Mouse (Mus musculus) midbrain, postnatal 0 days (tissue): ENCODE measurements around the gene Itga11. TPM values are rescaled to one million over a fixed set of nuclear protein-coding genes. Genes with fewer than 3 reads are reported as not detected.

Experiments
- ATAC-seq: fragments of 200-750 bp; cut with Nextera tagmentation; 2 replicates; pipeline ENCODE4 v1.8.0; 2017; ENCODE audit warnings: moderate number of reproducible peaks, mild to moderate bottlenecking, moderate TSS enrichment, moderate library complexity; ENCODE audit not compliant: low FRiP score
- DNase-seq: peaks from one replicate; pipeline ENCODE4 v3.0.0-alpha.2; 2015; ENCODE audit warnings: low spot score
- H3K27ac ChIP-seq: fragments of 300-500 bp; sonication (generic); 2 replicates; pipeline ENCODE4 v1.5.1; 2014; ENCODE audit warnings: low read depth, mild to moderate bottlenecking, low read length, mixed read lengths
- H3K27me3 ChIP-seq: fragments of 300-500 bp; sonication (generic); 2 replicates; pipeline ENCODE4 v1.6.1; 2014; ENCODE audit warnings: low read length, control low read depth, mixed read lengths; ENCODE audit not compliant: insufficient read depth
- H3K36me3 ChIP-seq: fragments of 300-500 bp; sonication (generic); 2 replicates; pipeline ENCODE4 v1.6.1; 2014; ENCODE audit warnings: low read length, control low read depth, mixed read lengths; ENCODE audit not compliant: insufficient read depth
- H3K4me1 ChIP-seq: fragments of 300-500 bp; sonication (generic); 2 replicates; pipeline ENCODE4 v1.6.1; 2014; ENCODE audit warnings: mild to moderate bottlenecking, control low read depth, antibody characterized with exemption, low read length, mixed read lengths; ENCODE audit not compliant: insufficient read depth
- H3K4me2 ChIP-seq: fragments of 300-500 bp; sonication (generic); 2 replicates; pipeline ENCODE4 v1.6.1; 2014; ENCODE audit warnings: low read depth, mild to moderate bottlenecking, low read length, mixed read lengths; ENCODE audit not compliant: poor library complexity, severe bottlenecking
- H3K4me3 ChIP-seq: fragments of 300-500 bp; sonication (generic); 2 replicates; pipeline ENCODE4 v1.5.1; 2014; ENCODE audit warnings: low read depth, mild to moderate bottlenecking, low read length, moderate library complexity
- H3K9ac ChIP-seq: fragments of 300-500 bp; sonication (generic); replicated peaks from 2 replicates; pipeline ENCODE4 v1.6.1; 2014; ENCODE audit warnings: mild to moderate bottlenecking, low read length, moderate library complexity, mixed read lengths; ENCODE audit not compliant: poor library complexity, severe bottlenecking
- H3K9me3 ChIP-seq: fragments of 300-500 bp; sonication (generic); 2 replicates; pipeline ENCODE4 v1.6.1; 2016; ENCODE audit warnings: low read length, control low read depth
- CTCF ChIP-seq: IDR thresholded peaks from 2 replicates; pipeline ENCODE4 v1.5.1; 2016; ENCODE audit warnings: antibody characterized with exemption, mild to moderate bottlenecking
- WGBS: fragments of 180-500 bp; shearing (Covaris S2); extraction: QIAGEN DNeasy Blood & Tissue Kit; methylation state at CpG from one replicate; pipeline ENCODE4 v1.1.7; 2014; 5-methylcytosine and 5-hydroxymethylcytosine counted together
- polyA plus RNA-seq: library from polyadenylated mRNA; unstranded; fragments of >200 nt; fragmentation: Nextera tagmentation; extraction: Ambion mirVana; gene quantifications from 2 replicates; pipeline ENCODE4 v1.2.1, GENCODE M21; 2015
- total RNA-seq: library from RNA; depleted of rRNA; stranded (reverse); fragments of >200 nt; gene quantifications from 2 replicates; pipeline ENCODE4 v1.2.3, GENCODE M21; 2014

The Itga11 gene
- total and polyA plus RNA-seq, 2 experiments from 2014 or later, result 0.52 to 2.3 TPM

DNA sequence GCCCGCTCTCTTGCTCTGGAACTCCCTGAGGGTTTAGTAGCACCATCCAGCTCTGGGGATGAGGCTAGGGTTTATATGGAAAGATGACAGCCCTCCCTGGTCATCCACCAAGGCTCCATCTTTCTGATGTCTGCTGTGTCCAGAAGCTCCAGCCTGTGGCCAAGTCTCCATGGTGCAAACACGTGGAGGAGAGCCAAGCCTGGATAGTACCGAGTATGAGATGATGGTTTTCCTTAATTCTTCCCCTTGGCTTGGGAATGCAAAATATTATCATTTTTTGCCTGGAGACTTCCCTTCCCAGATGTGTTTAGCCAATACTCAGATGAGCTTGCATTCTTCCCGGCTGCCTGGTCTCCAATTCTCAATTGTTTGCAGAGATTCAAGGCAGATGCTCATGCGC lies 16.4 kb downstream of the Itga11 start:
- no peak for TF ChIP-seq CTCF
- Histone ChIP-seq H3K4me2 (no peak overlapping the region), H3K9me3 (no peaks in the 10 kb centered on the region), H3K27me3 (no peaks in the 10 kb centered on the region), H3K36me3 (no peaks in the 10 kb centered on the region), H3K4me3 (no peak overlapping the region), H3K4me1 (no peaks in the 10 kb centered on the region), H3K27ac (no peak overlapping the region), H3K9ac (no peak overlapping the region)
- 85% methylated on average over 5 of the region's 5 CpGs for WGBS
- ATAC-seq (no peak), DNase-seq (no peak)

DNA sequence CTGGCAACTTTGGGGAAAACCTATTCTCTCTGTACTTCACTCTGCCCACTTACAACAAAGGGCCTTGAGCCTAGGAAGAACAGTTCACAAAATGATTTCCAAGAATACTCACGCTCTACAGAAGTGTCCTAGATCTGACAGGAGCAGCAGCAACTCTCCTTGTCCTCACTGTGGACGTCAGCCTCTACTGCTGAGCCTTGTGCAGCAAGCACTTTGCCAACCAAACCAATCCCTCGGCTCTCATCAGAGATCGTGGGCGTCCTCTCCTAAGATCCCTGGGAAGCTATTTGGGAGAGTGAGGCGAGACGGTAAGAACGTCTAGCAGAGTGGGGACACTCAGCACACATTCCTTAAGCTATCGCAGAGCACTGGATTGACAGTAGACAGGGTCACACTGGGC lies 17.6 kb downstream of the Itga11 start:
- ATAC-seq, result no peak
- Histone ChIP-seq H3K27ac (no peak overlapping the region), H3K9me3 (no peaks in the 10 kb centered on the region), H3K4me1 (no peaks in the 10 kb centered on the region), H3K27me3 (no peaks in the 10 kb centered on the region), H3K4me3 (no peak overlapping the region), H3K4me2 (no peak overlapping the region), H3K36me3 (no peaks in the 10 kb centered on the region), H3K9ac (no peak overlapping the region)
- TF ChIP-seq CTCF, result no peak
- 86% methylated on average over 9 of the region's 9 CpGs for WGBS
- no peak for DNase-seq

GRCm38 (mm10) chr9:62696799-62697198 lies 19.2 kb downstream of the Itga11 start:
- Histone ChIP-seq H3K27me3 (no peaks in the 10 kb centered on the region), H3K9me3 (no peaks in the 10 kb centered on the region), H3K4me3 (no peak overlapping the region), H3K4me1 (no peaks in the 10 kb centered on the region), H3K4me2 (no peak overlapping the region), H3K27ac (no peak overlapping the region), H3K36me3 (no peaks in the 10 kb centered on the region), H3K9ac (no peak overlapping the region)
- DNase-seq, result no peak
- ATAC-seq, result no peak
- TF ChIP-seq CTCF, result no peak
- 94% methylated on average over 4 of the region's 4 CpGs for WGBS

DNA sequence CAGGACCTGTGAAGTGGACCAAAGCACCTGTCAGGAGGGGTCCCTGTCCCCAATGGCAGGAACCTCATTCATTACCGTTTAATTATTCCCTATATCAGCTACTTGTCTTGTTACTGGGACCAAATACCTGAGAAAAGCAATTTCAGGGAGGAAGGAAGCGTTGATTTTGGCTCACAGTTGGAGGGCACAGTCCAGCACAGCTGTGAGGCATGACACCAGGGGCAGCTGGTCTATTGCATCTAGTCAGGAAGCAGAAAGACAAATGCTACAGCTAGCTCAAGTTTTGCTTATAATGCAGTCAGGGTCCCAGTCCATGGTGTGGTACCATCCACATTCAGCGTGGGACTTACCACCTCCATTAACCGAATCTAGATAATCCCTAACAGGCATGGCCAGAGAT lies 29.6 kb downstream of the Itga11 start:
- Histone ChIP-seq H3K27me3 (no peaks in the 10 kb centered on the region), H3K27ac (no peak overlapping the region), H3K9ac (no peak overlapping the region), H3K36me3 (no peaks in the 10 kb centered on the region), H3K9me3 (no peaks in the 10 kb centered on the region), H3K4me1 (no peaks in the 10 kb centered on the region), H3K4me2 (no peak overlapping the region), H3K4me3 (no peak overlapping the region)
- TF ChIP-seq CTCF, result no peak
- WGBS, result 82% methylated on average over 4 of the region's 4 CpGs
- ATAC-seq, result no peak
- no peak for DNase-seq

- Histone ChIP-seq H3K4me2 (no peak overlapping the region), H3K27me3 (no peaks in the 10 kb centered on the region), H3K36me3 (no peaks in the 10 kb centered on the region), H3K9me3 (no peaks in the 10 kb centered on the region), H3K4me1 (no peaks in the 10 kb centered on the region), H3K9ac (no peak overlapping the region), H3K4me3 (no peak overlapping the region), H3K27ac (no peak overlapping the region)
- ATAC-seq (no peak), DNase-seq (peak; percentile 9)
- no peak for TF ChIP-seq CTCF
- 60% methylated on average over 6 of the region's 6 CpGs for WGBS
Measured at GRCm38 (mm10) chr9:62707870-62708269, 30.2 kb downstream of the Itga11 start.

DNA sequence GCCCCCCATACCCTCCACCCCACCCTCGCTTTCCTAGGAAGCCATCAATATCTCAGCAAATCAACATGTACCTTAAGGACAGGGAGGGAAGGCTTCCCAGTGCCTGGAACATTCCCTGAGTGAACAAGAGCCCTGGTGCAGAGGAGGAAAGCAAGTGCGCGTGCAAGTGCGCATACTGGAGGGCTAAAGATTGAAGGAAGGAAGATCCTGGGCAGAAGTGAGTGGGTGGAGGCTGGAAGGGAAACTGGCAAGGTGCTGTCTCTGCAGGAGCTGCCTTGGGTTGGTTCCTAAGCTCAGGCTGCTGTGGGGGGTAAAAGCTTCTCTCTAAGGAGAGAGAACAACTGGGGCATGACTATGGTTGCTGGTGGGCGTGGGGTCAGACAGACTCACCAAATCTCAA lies 32.4 kb downstream of the Itga11 start:
- no peaks in the 10 kb centered on the region for H3K27me3 ChIP-seq
- ATAC-seq, result no peak
- H3K36me3 ChIP-seq, result no peaks in the 10 kb centered on the region
- TF ChIP-seq CTCF, result no peak
- no peak overlapping the region for H3K4me3 ChIP-seq
- H3K9ac ChIP-seq, result no peak overlapping the region
- no peaks in the 10 kb centered on the region for H3K4me1 ChIP-seq
- no peak overlapping the region for H3K27ac ChIP-seq
- no peak for DNase-seq
- WGBS, result 89% methylated on average over 5 of the region's 5 CpGs
- no peaks in the 10 kb centered on the region for H3K9me3 ChIP-seq
- H3K4me2 ChIP-seq, result no peak overlapping the region
